Mouse (Mus musculus) cerebellum, adult 11 months (tissue): ENCODE measurements around the gene Ear1.
"Not testable (repeated sequence)": the region's sequence is repeated elsewhere in the genome, so short reads cannot be mapped to it uniquely, and the experiment has no call there.

Source experiments
- DNase-seq: peaks from one replicate; pipeline ENCODE4 v3.0.0; 2022

Gene Ear1

GRCm38 (mm10) chr14:43796069-43796904 lies 79.0 kb downstream of the Ear1 start:
- DNase-seq = no peak

GRCm38 (mm10) chr14:43793811-43794210 lies 81.5 kb downstream of the Ear1 start:
- DNase-seq = not testable (repeated sequence)

- DNase-seq = not testable (repeated sequence)
Observed at GRCm38 (mm10) chr14:43784645-43785044, 90.7 kb downstream of the Ear1 start, which contains the start of gene Gm8180. TSS of gene Gm8180 (minus strand) at chr14:43784745.
